Mouse (Mus musculus): Measurements from ENCODE around the gene Fam78b.

GRCm38 (mm10) chr1:167012616-167013015, 11.4 kb downstream of the Fam78b start:
- TF ChIP-seq CTCF (IDR thresholded peaks at IDR 0.05; ENCODE audit: insufficient read depth, low read length) (no peak), POLR2A (IDR thresholded peaks at IDR 0.05; ENCODE audit: borderline replicate concordance, extremely low read depth, low read depth, low read length) (no peak)

Data from lung, adult 2 months (tissue).